Mouse (Mus musculus) urinary bladder, postnatal 0 days (tissue): Measurements from ENCODE around the gene Gm3532. TPM values are rescaled to one million over a fixed set of nuclear protein-coding genes. Genes with fewer than 3 reads are reported as not detected.

Source experiments
- polyA plus RNA-seq: library from polyadenylated mRNA; unstranded; fragments of >200 nt; fragmentation: Nextera tagmentation; extraction: Ambion mirVana; gene quantifications from 2 replicates; pipeline ENCODE4 v1.2.1, GENCODE M21; 2015

Gene Gm3532
- not detected in 2 replicates for polyA plus RNA-seq

DNA sequence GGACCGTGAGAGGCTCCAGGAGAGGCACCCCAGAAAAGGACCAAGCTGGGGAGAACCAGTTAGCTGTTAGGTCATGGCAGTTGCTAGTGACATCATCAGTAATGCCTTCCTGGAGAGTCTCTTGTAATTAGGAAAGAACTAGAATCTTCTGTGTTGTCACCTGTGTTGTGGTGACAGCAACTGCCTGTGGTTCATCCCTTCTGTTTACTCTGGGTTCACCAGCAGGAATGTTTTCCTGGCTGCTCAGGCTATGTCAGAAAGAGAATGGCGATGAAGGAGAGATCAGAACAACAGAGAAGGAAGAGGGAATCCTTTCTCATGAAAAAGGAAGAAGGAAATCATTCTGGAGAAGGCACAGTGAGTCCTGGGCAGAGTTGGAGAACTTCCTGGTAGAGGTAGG, at the start of gene Gm3532:
Gm3532 (plus strand) TSS at position 301 of the 400 bp plus-strand sequence.

DNA sequence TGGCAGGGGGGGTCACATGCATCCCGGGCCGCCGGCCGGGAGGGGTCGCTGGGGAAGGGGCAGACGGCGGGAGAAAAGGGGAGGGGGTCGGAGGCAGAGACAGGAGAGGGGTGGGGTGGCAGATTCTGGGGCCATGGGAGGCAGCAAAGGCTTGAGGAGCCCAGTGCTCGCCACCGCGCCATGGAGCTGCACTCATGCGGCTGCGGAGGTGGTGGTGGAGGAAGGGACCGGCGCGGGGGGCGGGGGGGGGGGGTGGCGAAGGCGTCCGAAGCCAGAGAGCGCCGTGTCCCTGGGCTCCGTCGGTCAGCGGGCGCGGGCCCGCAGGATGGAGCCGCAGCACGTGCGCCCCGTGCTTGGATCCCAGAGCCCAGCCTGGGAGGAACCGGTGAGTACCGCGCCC, 36.9 kb upstream of the Gm3532 start, which contains the start of gene Gm3488:
Gm3488 (plus strand) TSS at position 301 of the 400 bp plus-strand sequence.

Other genes starting within 250 kb of the Gm3532 start
- not detected in 2 replicates for gene Gm3542, start 203.6 kb upstream of the Gm3532 start, polyA plus RNA-seq
- gene Gm3500, start 149.4 kb upstream of the Gm3532 start, polyA plus RNA-seq, result not detected in 2 replicates
- 0.22 and 0.30 TPM in 2 replicates for gene Gm3194, start 83.0 kb upstream of the Gm3532 start, polyA plus RNA-seq
- gene Gm8246, start 60.7 kb upstream of the Gm3532 start, polyA plus RNA-seq, result not detected in 2 replicates
- not detected in 2 replicates for gene Gm3187, start 54.3 kb upstream of the Gm3532 start, polyA plus RNA-seq
- gene Gm3488, start 36.8 kb upstream of the Gm3532 start, polyA plus RNA-seq, result 0.15 and 0.72 TPM in 2 replicates
- not detected in 2 replicates for gene Gm8265, start 94.5 kb downstream of the Gm3532 start, polyA plus RNA-seq
- gene Gm9603, start 149.0 kb downstream of the Gm3532 start, polyA plus RNA-seq, result not detected in 2 replicates
- gene Gm3373, start 203.1 kb downstream of the Gm3532 start, polyA plus RNA-seq, result 0.58 and 0.66 TPM in 2 replicates